Mouse (Mus musculus) E14TG2a.4 (cell line): ENCODE results near the gene Acsm5.
"Not testable (repeated sequence)": the region's sequence is repeated elsewhere in the genome, so short reads cannot be mapped to it uniquely, and the experiment has no call there.

ENCODE experiments used
- H3K27me3 ChIP-seq: 2 replicates; pipeline ENCODE4 v1.6.1; 2014; ENCODE audit warnings: low read length, control low read depth; ENCODE audit not compliant: insufficient read depth
- H3K36me3 ChIP-seq: 2 replicates; pipeline ENCODE4 v1.6.1; 2014; ENCODE audit warnings: low read length, control low read depth; ENCODE audit not compliant: insufficient read depth
- H3K4me1 ChIP-seq: replicated peaks from 2 replicates; pipeline ENCODE4 v1.6.1; 2014; ENCODE audit warnings: low read depth, low read length, control low read depth
- H3K4me3 ChIP-seq: replicated peaks from 2 replicates; pipeline ENCODE4 v1.5.1; 2014; ENCODE audit warnings: mild to moderate bottlenecking, low read length
- H3K9me3 ChIP-seq: 2 replicates; pipeline ENCODE4 v1.6.1; 2014; ENCODE audit warnings: low read length, control low read depth
- CTCF ChIP-seq: conservative IDR thresholded peaks from 2 replicates; pipeline ENCODE4 v1.5.1; 2014; ENCODE audit warnings: low read length
- NANOG ChIP-seq: IDR thresholded peaks from 2 replicates; pipeline ENCODE4 v1.6.1; 2014; ENCODE audit warnings: borderline replicate concordance, low read length, mixed read lengths
- POU5F1 ChIP-seq: IDR thresholded peaks from 2 replicates; pipeline ENCODE4 v1.6.1; 2014; ENCODE audit warnings: low read length, borderline replicate concordance

Acsm5 gene

DNA sequence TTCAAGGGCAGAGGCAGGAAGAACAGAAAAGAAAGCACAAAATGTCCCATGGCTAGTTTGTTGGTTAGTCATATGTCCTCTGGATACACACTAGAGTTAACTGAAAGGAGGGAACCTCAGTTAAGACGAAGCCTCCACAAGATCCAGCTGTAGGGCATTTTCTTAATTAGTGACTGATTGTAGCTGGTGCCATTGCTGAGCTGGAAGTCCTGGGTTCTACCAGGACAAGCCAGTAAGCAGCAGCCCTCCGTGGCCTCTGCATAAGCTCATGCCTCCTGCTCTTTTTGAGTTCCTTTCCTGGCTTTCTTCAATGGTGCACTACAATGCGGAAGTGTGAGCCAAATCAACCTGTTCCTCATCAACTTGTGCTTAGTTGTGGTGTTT is 41.2 kb downstream of the Acsm5 start:
- H3K36me3 ChIP-seq: no peaks in the 10 kb centered on the region
- H3K4me3 ChIP-seq: no peak overlapping the region
- TF ChIP-seq POU5F1: no peak
- no peaks in the 10 kb centered on the region for H3K27me3 ChIP-seq
- no peaks in the 10 kb centered on the region for H3K9me3 ChIP-seq
- no peaks in the 10 kb centered on the region for H3K4me1 ChIP-seq

- TF ChIP-seq NANOG: no peak
- no peak for TF ChIP-seq POU5F1
- no peak for TF ChIP-seq CTCF
Measured at GRCm38 (mm10) chr7:119561441-119561840, 42.2 kb downstream of the Acsm5 start.

GRCm38 (mm10) chr7:119562476-119562875 is 43.2 kb downstream of the Acsm5 start:
- not testable (repeated sequence) for H3K4me1 ChIP-seq, H3K4me3 ChIP-seq, H3K27me3 ChIP-seq

More at GRCm38 (mm10) chr7:119561441-119561840, 42.2 kb downstream of the Acsm5 start:
- no peaks in the 10 kb centered on the region for H3K27me3 ChIP-seq
- H3K4me3 ChIP-seq: no peak overlapping the region
- no peaks in the 10 kb centered on the region for H3K4me1 ChIP-seq
- H3K9me3 ChIP-seq: no peaks in the 10 kb centered on the region
- H3K36me3 ChIP-seq: no peaks in the 10 kb centered on the region

DNA sequence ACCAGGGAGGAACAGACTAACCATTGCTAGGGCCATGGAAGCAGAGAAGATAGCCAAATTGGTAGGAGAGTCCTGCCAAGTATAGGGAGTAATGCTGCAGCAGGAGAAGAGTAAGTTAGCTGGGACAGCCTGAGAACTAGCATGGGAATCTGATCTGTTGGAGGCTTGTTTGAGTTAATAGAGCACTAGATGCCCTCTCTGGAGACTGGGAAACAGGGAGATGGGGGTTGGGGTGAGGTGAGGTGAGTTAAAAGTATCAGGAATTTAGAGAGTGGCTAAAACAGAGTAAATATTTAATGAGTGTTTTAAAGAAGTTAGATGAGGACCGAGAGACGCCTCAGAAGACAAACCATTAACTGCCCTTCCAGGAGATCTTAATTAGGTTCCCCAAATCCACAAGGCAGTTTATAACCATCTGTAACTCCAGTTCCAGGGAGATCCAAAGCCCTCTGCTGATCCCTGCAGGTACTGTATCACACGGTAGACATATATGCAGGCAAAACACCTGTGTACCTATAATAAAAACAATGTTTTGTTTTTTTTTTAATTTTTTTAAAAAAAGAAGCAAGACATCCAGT is 75.4 kb downstream of the Acsm5 start:
- Histone ChIP-seq H3K9me3 (no peaks in the 10 kb centered on the region), H3K27me3 (no peaks in the 10 kb centered on the region), H3K36me3 (no peaks in the 10 kb centered on the region), H3K4me3 (no peak overlapping the region), H3K4me1 (peaks cover 9% of the 10 kb centered on the region)
- TF ChIP-seq NANOG: no peak
- TF ChIP-seq POU5F1: no peak
- no peak for TF ChIP-seq CTCF

More at GRCm38 (mm10) chr7:119562476-119562875, 43.2 kb downstream of the Acsm5 start:
- H3K36me3 ChIP-seq, H3K9me3 ChIP-seq: not testable (repeated sequence)
